ENCODE assay signal across 16 mouse cellular contexts in genomic region chr11:19990731-19991130, GRCm38 (mm10).
DNase-seq lines count a peak whose midpoint lies in the region; ATAC-seq and TF ChIP-seq lines count a peak whose summit lies in the region.
"Had no signal": no experiment of that assay in that cellular context is flagged by ENCODE, and none has a peak within 500 bp of the region (broad histone marks: within the 10 kb centered on the region; RNA-seq: fewer than 3 reads in every experiment).

No protein-coding gene starts in this region.

- H3K4me2 ChIP-seq in intestine, embryonic 14.5 days (ENCODE audit: low read length), result peak overlapping the region; percentile 22
- no peak overlapping the region for H3K4me2 ChIP-seq in intestine, postnatal 0 days (replicated peaks; ENCODE audit: low read depth)
- H3K4me2 ChIP-seq in lung, embryonic 15.5 days, result no peak overlapping the region
- H3K4me2 ChIP-seq in liver, embryonic 13.5 days, result no peak overlapping the region

- peaks cover 73% of the 10 kb centered on the region for H3K4me1 ChIP-seq in intestine, embryonic 14.5 days (replicated peaks; ENCODE audit: control insufficient read depth, insufficient read depth, low read length)
- H3K4me1 ChIP-seq in intestine, postnatal 0 days (replicated peaks; ENCODE audit: control insufficient read depth, insufficient read depth, low read length), result peaks cover 37% of the 10 kb centered on the region
- H3K4me1 ChIP-seq in lung, embryonic 15.5 days, result peaks cover 61% of the 10 kb centered on the region
- peaks cover 93% of the 10 kb centered on the region for H3K4me1 ChIP-seq in liver, embryonic 13.5 days (replicated peaks)

- 35% methylated on average over 2 of the region's 2 CpGs for WGBS in intestine, embryonic 14.5 days
- WGBS in intestine, postnatal 0 days, result 27% methylated on average over 2 of the region's 2 CpGs
- WGBS in lung, embryonic 15.5 days, result 32% methylated on average over 2 of the region's 2 CpGs
- WGBS in liver, embryonic 13.5 days (ENCODE audit: insufficient replicate concordance), result 70% methylated on average over 2 of the region's 2 CpGs

- H3K4me3 ChIP-seq in intestine, embryonic 14.5 days (ENCODE audit: low read depth, low read length), result no peak overlapping the region
- no peak overlapping the region for H3K4me3 ChIP-seq in intestine, postnatal 0 days (ENCODE audit: low read depth, low read length)
- H3K4me3 ChIP-seq in lung, embryonic 15.5 days, result no peak overlapping the region
- H3K4me3 ChIP-seq in liver, embryonic 13.5 days (replicated peaks), result no peak overlapping the region
- H3K4me3 ChIP-seq: heart, embryonic 10.5 days; midbrain, embryonic 10.5 days had no signal

- no peaks in the 10 kb centered on the region for H3K36me3 ChIP-seq in intestine, embryonic 14.5 days (ENCODE audit: control insufficient read depth, insufficient read depth, low read length)
- no peaks in the 10 kb centered on the region for H3K36me3 ChIP-seq in intestine, postnatal 0 days (ENCODE audit: control insufficient read depth, insufficient read depth)
- no peaks in the 10 kb centered on the region for H3K36me3 ChIP-seq in lung, embryonic 15.5 days
- H3K36me3 ChIP-seq in liver, embryonic 13.5 days, result no peaks in the 10 kb centered on the region
- H3K36me3 ChIP-seq: heart, embryonic 10.5 days; midbrain, embryonic 10.5 days had no signal

- H3K27me3 ChIP-seq in intestine, embryonic 14.5 days (replicated peaks; ENCODE audit: control insufficient read depth, insufficient read depth, low read length), result no peaks in the 10 kb centered on the region
- H3K27me3 ChIP-seq in intestine, postnatal 0 days (replicated peaks; ENCODE audit: control insufficient read depth, insufficient read depth, low read length), result no peaks in the 10 kb centered on the region
- no peaks in the 10 kb centered on the region for H3K27me3 ChIP-seq in lung, embryonic 15.5 days
- H3K27me3 ChIP-seq in liver, embryonic 13.5 days, result no peaks in the 10 kb centered on the region

- DNase-seq in intestine, embryonic 14.5 days (ENCODE audit: low spot score), result no peak
- no peak for DNase-seq in lung, postnatal 36 days
- no peak for DNase-seq in liver, embryonic 13.5 days
- no peak for DNase-seq in cerebellum, adult 8-10 months
- no peak for DNase-seq in spleen, postnatal 14 days (ENCODE audit: low spot score in 2 of 2)
- DNase-seq: B cell, adult 2 months; heart, postnatal 10 days; kidney, adult 9 months; layer of hippocampus, postnatal 36 days; thymus, postnatal 36 days had no signal

- no peak overlapping the region for H3K9ac ChIP-seq in intestine, embryonic 14.5 days (ENCODE audit: low read length)
- no peak overlapping the region for H3K9ac ChIP-seq in intestine, postnatal 0 days (ENCODE audit: low read depth, low read length)
- no peak overlapping the region for H3K9ac ChIP-seq in lung, embryonic 15.5 days
- no peak overlapping the region for H3K9ac ChIP-seq in liver, embryonic 13.5 days

- TF ChIP-seq CTCF in intestine, postnatal 0 days (IDR thresholded peaks at IDR 0.05; ENCODE audit: low read depth), result no peak

- H3K9me3 ChIP-seq in intestine, embryonic 14.5 days (ENCODE audit: control insufficient read depth, low read length), result no peaks in the 10 kb centered on the region
- no peaks in the 10 kb centered on the region for H3K9me3 ChIP-seq in intestine, postnatal 0 days (ENCODE audit: control insufficient read depth)
- H3K9me3 ChIP-seq in lung, embryonic 15.5 days, result no peaks in the 10 kb centered on the region
- no peaks in the 10 kb centered on the region for H3K9me3 ChIP-seq in liver, embryonic 13.5 days (replicated peaks)
- H3K9me3 ChIP-seq: heart, embryonic 10.5 days; midbrain, embryonic 10.5 days had no signal

- ATAC-seq in intestine, embryonic 14.5 days (replicated peaks; ENCODE audit: low FRiP score, low TSS enrichment, low read depth), result no peak
- ATAC-seq in intestine, postnatal 0 days, result no peak
- ATAC-seq in lung, embryonic 15.5 days (ENCODE audit: borderline replicate concordance, extremely low read depth, low FRiP score, low TSS enrichment), result no peak
- no peak for ATAC-seq in liver, embryonic 13.5 days (ENCODE audit: low read depth)
- ATAC-seq: forebrain, embryonic 16.5 days had no signal

- H3K27ac ChIP-seq in intestine, embryonic 14.5 days (ENCODE audit: low read depth), result peak overlapping the region; percentile 51; the same call in 1 of the 2 replicates
- no peak overlapping the region for H3K27ac ChIP-seq in intestine, postnatal 0 days (ENCODE audit: low read depth, low read length)
- peak overlapping the region; percentile 70; the same call in 1 of the 2 replicates for H3K27ac ChIP-seq in lung, embryonic 15.5 days
- H3K27ac ChIP-seq in liver, embryonic 13.5 days, result 0 out of 2 replicates have a peak overlapping the region, but pooled peaks have one; percentile 54
- H3K27ac ChIP-seq: heart, embryonic 10.5 days; macrophage; midbrain, embryonic 10.5 days had no signal
